Mouse (Mus musculus) thymus, postnatal 25 days (tissue): ENCODE results near the gene Rinl.

Experiments
- DNase-seq: peaks from one replicate; pipeline ENCODE4 v3.0.0; 2022

Rinl gene

GRCm38 (mm10) chr7:28788307-28789195 is at the start of gene Rinl:
Gene Rinl, plus strand, starts transcription at chr7:28788969.
- peak; percentile 81 for DNase-seq

- no peak for DNase-seq
Observed at GRCm38 (mm10) chr7:28739829-28740228, 48.9 kb upstream of the Rinl start.

GRCm38 (mm10) chr7:28740949-28741348 is 47.8 kb upstream of the Rinl start:
- no peak for DNase-seq

GRCm38 (mm10) chr7:28741368-28741708 is 47.4 kb upstream of the Rinl start:
- DNase-seq, result no peak

GRCm38 (mm10) chr7:28741709-28742438 is 46.9 kb upstream of the Rinl start, which contains the start of the genes Mrps12 and Sars2:
Gene Mrps12, minus strand, starts transcription at chr7:28741820.
Gene Sars2, plus strand, starts transcription at chr7:28741992.
- peak; percentile 96 for DNase-seq

GRCm38 (mm10) chr7:28749935-28750334 is 38.8 kb upstream of the Rinl start:
- DNase-seq, result no peak

- no peak for DNase-seq
Observed at GRCm38 (mm10) chr7:28756079-28756478, 32.7 kb upstream of the Rinl start, which contains the start of gene Ccer2. Gene Ccer2, plus strand, starts transcription at chr7:28756174.

GRCm38 (mm10) chr7:28758623-28759022 is 30.1 kb upstream of the Rinl start:
- no peak for DNase-seq

- no peak for DNase-seq
Observed at GRCm38 (mm10) chr7:28761907-28762306, 26.9 kb upstream of the Rinl start.

GRCm38 (mm10) chr7:28765211-28765610 is 23.6 kb upstream of the Rinl start:
- no peak for DNase-seq

- peak; percentile 96 for DNase-seq
Observed at GRCm38 (mm10) chr7:28766173-28766879, 22.4 kb upstream of the Rinl start, which contains the start of gene Sirt2. Gene Sirt2, plus strand, starts transcription at chr7:28766735.

- DNase-seq, result no peak
Observed at GRCm38 (mm10) chr7:28766910-28767309, 21.9 kb upstream of the Rinl start.

GRCm38 (mm10) chr7:28767462-28767965 is 21.3 kb upstream of the Rinl start, which contains the start of gene Nfkbib:
Gene Nfkbib, minus strand, starts transcription at chr7:28767512.
- no peak for DNase-seq

- no peak for DNase-seq
Observed at GRCm38 (mm10) chr7:28769414-28769958, 19.3 kb upstream of the Rinl start.

- DNase-seq, result no peak
Observed at GRCm38 (mm10) chr7:28770309-28770708, 18.5 kb upstream of the Rinl start.

- no peak for DNase-seq
Observed at GRCm38 (mm10) chr7:28771867-28772266, 16.9 kb upstream of the Rinl start.

GRCm38 (mm10) chr7:28773163-28773562 is 15.6 kb upstream of the Rinl start:
- DNase-seq, result no peak

- no peak for DNase-seq
Observed at GRCm38 (mm10) chr7:28774164-28774563, 14.6 kb upstream of the Rinl start.

GRCm38 (mm10) chr7:28775129-28775528 is 13.6 kb upstream of the Rinl start:
- no peak for DNase-seq

GRCm38 (mm10) chr7:28778825-28779224 is 9.9 kb upstream of the Rinl start:
- DNase-seq, result no peak

GRCm38 (mm10) chr7:28780067-28780658 is 8.6 kb upstream of the Rinl start:
- peak; percentile 94 for DNase-seq

GRCm38 (mm10) chr7:28780857-28781256 is 7.9 kb upstream of the Rinl start:
- DNase-seq, result no peak
